ENCODE assay signal across 8 mouse cellular contexts in genomic region chr16:97166166-97166565, GRCm38 (mm10). TPM values are rescaled to one million over a fixed set of nuclear protein-coding genes. Genes with fewer than 3 reads are reported as not detected.
DNase-seq lines count a peak whose midpoint lies in the region; ATAC-seq and TF ChIP-seq lines count a peak whose summit lies in the region.
"Had no signal": no experiment of that assay in that cellular context is flagged by ENCODE, and none has a peak within 500 bp of the region (broad histone marks: within the 10 kb centered on the region; RNA-seq: fewer than 3 reads in every experiment).

No protein-coding gene starts in this region.

- 49% methylated on average over 2 of the region's 2 CpGs for WGBS in lung, embryonic 14.5 days
- WGBS in forebrain, embryonic 15.5 days: 20% methylated on average over 2 of the region's 2 CpGs
- 32% methylated on average over 2 of the region's 2 CpGs for WGBS in intestine, postnatal 0 days
- 43% methylated on average over 2 of the region's 2 CpGs for WGBS in stomach, embryonic 15.5 days

- H3K36me3 ChIP-seq in lung, embryonic 14.5 days (ENCODE audit: insufficient read depth): no peaks in the 10 kb centered on the region
- no peaks in the 10 kb centered on the region for H3K36me3 ChIP-seq in forebrain, embryonic 15.5 days
- H3K36me3 ChIP-seq in intestine, postnatal 0 days (ENCODE audit: control insufficient read depth, insufficient read depth): no peaks in the 10 kb centered on the region
- no peaks in the 10 kb centered on the region for H3K36me3 ChIP-seq in stomach, embryonic 15.5 days

- no peaks in the 10 kb centered on the region for H3K9me3 ChIP-seq in lung, embryonic 14.5 days (ENCODE audit: low read depth, low read length)
- H3K9me3 ChIP-seq in forebrain, embryonic 15.5 days: no peaks in the 10 kb centered on the region
- no peaks in the 10 kb centered on the region for H3K9me3 ChIP-seq in intestine, postnatal 0 days (ENCODE audit: control insufficient read depth)
- H3K9me3 ChIP-seq in stomach, embryonic 15.5 days: no peaks in the 10 kb centered on the region
- H3K9me3 ChIP-seq: megakaryocyte, embryonic 14.5 days had no signal

- ATAC-seq in lung, embryonic 14.5 days (ENCODE audit: insufficient read depth): no peak
- no peak for ATAC-seq in forebrain, embryonic 15.5 days (replicated peaks)
- no peak for ATAC-seq in intestine, postnatal 0 days
- no peak for ATAC-seq in stomach, embryonic 15.5 days (ENCODE audit: insufficient read depth, low FRiP score, low read depth)

- H3K4me2 ChIP-seq in lung, embryonic 14.5 days: peak overlapping the region; percentile 62; the same call in 1 of the 2 replicates
- peak overlapping the region; percentile 86 for H3K4me2 ChIP-seq in forebrain, embryonic 15.5 days (replicated peaks)
- H3K4me2 ChIP-seq in intestine, postnatal 0 days (replicated peaks; ENCODE audit: low read depth): peak overlapping the region; percentile 73
- H3K4me2 ChIP-seq in stomach, embryonic 15.5 days: peak overlapping the region; percentile 65

- TF ChIP-seq CTCF in lung, embryonic 14.5 days (IDR thresholded peaks at IDR 0.05; ENCODE audit: low read depth): no peak
- no peak for TF ChIP-seq CTCF in intestine, postnatal 0 days (IDR thresholded peaks at IDR 0.05; ENCODE audit: low read depth)

- DNase-seq in lung, embryonic 14.5 days: no peak
- DNase-seq in lung, postnatal 25 days (ENCODE audit: low spot score): no peak
- DNase-seq in spleen, adult 18-20 months: no peak
- DNase-seq in B cell, adult 2 months: no peak

- H3K27me3 ChIP-seq in lung, embryonic 14.5 days (ENCODE audit: insufficient read depth, low read length): peaks cover 42% of the 10 kb centered on the region
- H3K27me3 ChIP-seq in forebrain, embryonic 15.5 days: peaks cover 3% of the 10 kb centered on the region; the same call in 1 of the 2 replicates
- H3K27me3 ChIP-seq in intestine, postnatal 0 days (replicated peaks; ENCODE audit: control insufficient read depth, insufficient read depth, low read length): peaks cover 37% of the 10 kb centered on the region
- peaks cover 45% of the 10 kb centered on the region for H3K27me3 ChIP-seq in stomach, embryonic 15.5 days (replicated peaks)

- H3K27ac ChIP-seq in lung, embryonic 14.5 days (ENCODE audit: low read depth): no peak overlapping the region
- H3K27ac ChIP-seq in forebrain, embryonic 15.5 days (replicated peaks): peak overlapping the region; percentile 51; the same call in 1 of the 2 replicates
- no peak overlapping the region for H3K27ac ChIP-seq in intestine, postnatal 0 days (ENCODE audit: low read depth, low read length)
- H3K27ac ChIP-seq in stomach, embryonic 15.5 days: no peak overlapping the region

- H3K4me1 ChIP-seq in lung, embryonic 14.5 days (ENCODE audit: insufficient read depth): no peaks in the 10 kb centered on the region
- H3K4me1 ChIP-seq in forebrain, embryonic 15.5 days: peaks cover 48% of the 10 kb centered on the region
- no peaks in the 10 kb centered on the region for H3K4me1 ChIP-seq in intestine, postnatal 0 days (replicated peaks; ENCODE audit: control insufficient read depth, insufficient read depth, low read length)
- 0 out of 2 replicates have a peak, but pooled peaks cover 7% of the 10 kb centered on the region for H3K4me1 ChIP-seq in stomach, embryonic 15.5 days

- no peak overlapping the region for H3K4me3 ChIP-seq in lung, embryonic 14.5 days (ENCODE audit: low read depth, low read length)
- H3K4me3 ChIP-seq in forebrain, embryonic 15.5 days: peak overlapping the region; percentile 42
- peak overlapping the region; percentile 31; the same call in 1 of the 2 replicates for H3K4me3 ChIP-seq in intestine, postnatal 0 days (ENCODE audit: low read depth, low read length)
- no peak overlapping the region for H3K4me3 ChIP-seq in stomach, embryonic 15.5 days (replicated peaks)

- H3K9ac ChIP-seq in lung, embryonic 14.5 days: no peak overlapping the region
- peak overlapping the region; percentile 57 for H3K9ac ChIP-seq in forebrain, embryonic 15.5 days (replicated peaks)
- no peak overlapping the region for H3K9ac ChIP-seq in intestine, postnatal 0 days (ENCODE audit: low read depth, low read length)
- H3K9ac ChIP-seq in stomach, embryonic 15.5 days: no peak overlapping the region

RNA-seq across cellular contexts. Expression of gene Dscam, which starts 4.4 kb away (rescaled TPM):
- not detected in 2 replicates for polyA plus RNA-seq in lung, embryonic 14.5 days (2014; fragmentation: Nextera tagmentation; extraction: Ambion mirVana)
- polyA plus RNA-seq in forebrain, embryonic 15.5 days (2015; fragmentation: Nextera tagmentation; extraction: Ambion mirVana): 7.7 and 8.0 TPM in 2 replicates
- 0.21 and 0.25 TPM in 2 replicates for polyA plus RNA-seq in intestine, postnatal 0 days (2015; fragmentation: Nextera tagmentation; extraction: Ambion mirVana)
- polyA plus RNA-seq in stomach, embryonic 15.5 days (2015; fragmentation: Nextera tagmentation; extraction: Ambion mirVana): 0.17 and 0.24 TPM in 2 replicates

Comparison
In these comparisons a context has a peak if more than half of its experiments do, and no peak if none do; other contexts are left out.
1. H3K4me3 ChIP-seq: peak in forebrain, embryonic 15.5 days (single experiment) and intestine, postnatal 0 days (single experiment); none in lung, embryonic 14.5 days (single experiment) and stomach, embryonic 15.5 days (single experiment).
2. Peak in every context shown above with its lines, with median percentiles within 50 percentile points of each other: H3K4me2 ChIP-seq.